Mouse (Mus musculus) midbrain, embryonic 14.5 days (tissue): ENCODE results near the gene Zp2. TPM values are rescaled to one million over a fixed set of nuclear protein-coding genes. Genes with fewer than 3 reads are reported as not detected.

Experiments used
- ATAC-seq: fragments of 200-750 bp; cut with Nextera tagmentation; 2 replicates; pipeline ENCODE4 v1.8.0; 2017; ENCODE audit warnings: moderate number of reproducible peaks, moderate library complexity; ENCODE audit not compliant: low FRiP score, low TSS enrichment
- DNase-seq: peaks from one replicate; pipeline ENCODE4 v3.0.0-alpha.2; 2015
- H3K27ac ChIP-seq: fragments of 300-500 bp; sonication (generic); replicated peaks from 2 replicates; pipeline ENCODE4 v1.5.1; 2014; ENCODE audit warnings: mild to moderate bottlenecking, low read depth, low read length, moderate library complexity
- H3K27me3 ChIP-seq: fragments of 300-500 bp; sonication (generic); 2 replicates; pipeline ENCODE4 v1.6.1; 2014; ENCODE audit warnings: low read length, control low read depth, mixed read lengths; ENCODE audit not compliant: control insufficient read depth, insufficient read depth
- H3K36me3 ChIP-seq: fragments of 300-500 bp; sonication (generic); 2 replicates; pipeline ENCODE4 v1.6.1; 2014; ENCODE audit warnings: low read length, control low read depth; ENCODE audit not compliant: control insufficient read depth, insufficient read depth
- H3K4me1 ChIP-seq: fragments of 300-500 bp; sonication (generic); 2 replicates; pipeline ENCODE4 v1.6.1; 2014; ENCODE audit warnings: mild to moderate bottlenecking, antibody characterized with exemption, low read length, control low read depth; ENCODE audit not compliant: control insufficient read depth, insufficient read depth
- H3K4me2 ChIP-seq: fragments of 300-500 bp; sonication (generic); 2 replicates; pipeline ENCODE4 v1.6.1; 2014; ENCODE audit warnings: mild to moderate bottlenecking, low read length, moderate library complexity
- H3K4me3 ChIP-seq: fragments of 300-500 bp; sonication (generic); replicated peaks from 2 replicates; pipeline ENCODE4 v1.5.1; 2014; ENCODE audit warnings: low read depth, low read length
- H3K9ac ChIP-seq: fragments of 300-500 bp; sonication (generic); replicated peaks from 2 replicates; pipeline ENCODE4 v1.6.1; 2014; ENCODE audit warnings: mild to moderate bottlenecking, low read length, moderate library complexity
- H3K9me3 ChIP-seq: fragments of 300-500 bp; sonication (generic); 2 replicates; pipeline ENCODE4 v1.6.1; 2016; ENCODE audit warnings: low read length, control low read depth, mixed read lengths; ENCODE audit not compliant: control insufficient read depth
- WGBS: fragments of 180-500 bp; shearing (Covaris S2); extraction: QIAGEN DNeasy Blood & Tissue Kit; methylation state at CpG from one replicate; pipeline ENCODE4 v1.1.7; 2014; 5-methylcytosine and 5-hydroxymethylcytosine counted together
- polyA plus RNA-seq: library from polyadenylated mRNA; unstranded; fragments of >200 nt; fragmentation: Nextera tagmentation; extraction: Ambion mirVana; gene quantifications from 2 replicates; pipeline ENCODE4 v1.2.1, GENCODE M21; 2014

The Zp2 gene
- polyA plus RNA-seq, 1 experiment from 2014 or later, result not detected

DNA sequence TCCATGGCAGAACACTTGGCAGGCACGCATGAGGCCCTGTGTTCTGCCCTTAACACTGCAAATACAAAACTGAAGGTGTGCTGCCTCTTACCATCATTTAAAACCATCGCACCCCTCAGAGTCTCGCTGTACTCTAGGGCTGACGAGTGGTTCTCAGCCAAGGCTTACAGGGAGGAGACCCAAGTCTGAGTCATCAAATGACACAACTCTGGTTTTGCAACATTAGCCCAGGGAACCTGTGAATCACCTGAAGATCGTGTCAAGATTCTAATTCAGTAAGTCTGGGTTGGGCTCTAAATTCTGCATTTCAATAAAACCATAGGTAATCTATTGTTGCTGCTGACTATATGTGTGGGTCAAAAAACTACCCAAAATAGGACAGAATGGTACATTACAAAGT lies 35.5 kb upstream of the Zp2 start:
- no peak overlapping the region for H3K27ac ChIP-seq
- H3K9ac ChIP-seq, result no peak overlapping the region
- H3K4me2 ChIP-seq, result no peak overlapping the region
- no peaks in the 10 kb centered on the region for H3K36me3 ChIP-seq
- WGBS, result 88% methylated on average over 5 of the region's 5 CpGs
- H3K9me3 ChIP-seq, result no peaks in the 10 kb centered on the region
- ATAC-seq (no peak), DNase-seq (no peak)
- no peaks in the 10 kb centered on the region for H3K27me3 ChIP-seq
- H3K4me3 ChIP-seq, result no peak overlapping the region
- no peaks in the 10 kb centered on the region for H3K4me1 ChIP-seq

DNA sequence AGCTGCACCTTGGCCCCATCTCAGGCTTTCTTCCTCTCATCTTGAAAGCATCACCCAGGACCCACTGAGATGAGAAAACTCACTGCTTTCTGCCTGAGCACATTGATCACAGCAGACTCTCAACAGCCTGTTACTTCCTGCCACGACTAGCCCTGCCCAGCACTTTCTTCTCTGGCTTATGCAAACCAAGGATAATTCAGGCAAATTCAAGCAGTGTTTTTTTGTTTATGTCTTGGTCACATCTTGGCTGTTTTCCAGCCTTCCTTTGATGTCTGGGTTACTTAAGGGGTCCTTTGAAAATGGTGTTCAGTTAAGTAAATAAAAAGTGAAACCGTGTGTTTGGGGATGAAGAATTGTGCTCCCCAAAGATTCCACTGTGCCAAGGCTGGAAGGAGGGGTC lies 33.8 kb upstream of the Zp2 start:
- H3K27me3 ChIP-seq, result no peaks in the 10 kb centered on the region
- H3K4me1 ChIP-seq, result no peaks in the 10 kb centered on the region
- H3K4me2 ChIP-seq, result no peak overlapping the region
- DNase-seq, result peak; percentile 29
- no peak for ATAC-seq
- H3K36me3 ChIP-seq, result no peaks in the 10 kb centered on the region
- H3K4me3 ChIP-seq, result no peak overlapping the region
- no peak overlapping the region for H3K27ac ChIP-seq
- H3K9me3 ChIP-seq, result no peaks in the 10 kb centered on the region
- WGBS, result 26% methylated on average over 2 of the region's 2 CpGs
- no peak overlapping the region for H3K9ac ChIP-seq

DNA sequence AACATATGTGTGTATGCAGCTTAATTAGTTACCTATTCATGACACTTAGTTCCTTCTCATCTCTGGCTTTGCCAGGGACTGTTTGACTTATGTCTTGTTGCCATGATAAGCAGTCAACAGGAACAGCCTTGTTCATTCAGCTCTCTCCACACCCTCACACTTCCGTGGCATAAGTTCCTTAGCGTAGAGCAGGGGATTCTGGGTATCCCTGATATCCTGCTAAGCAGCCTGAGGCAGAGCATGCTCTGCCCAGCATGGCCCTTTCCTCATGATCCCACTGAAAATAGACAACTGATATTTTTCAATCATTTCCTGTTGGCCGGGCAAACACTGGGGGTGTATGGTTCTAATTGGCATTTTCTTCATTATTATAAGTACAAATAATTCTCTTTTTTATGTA lies 32.5 kb upstream of the Zp2 start:
- no peaks in the 10 kb centered on the region for H3K4me1 ChIP-seq
- H3K9ac ChIP-seq, result no peak overlapping the region
- DNase-seq (no peak), ATAC-seq (no peak)
- no peaks in the 10 kb centered on the region for H3K36me3 ChIP-seq
- H3K27me3 ChIP-seq, result no peaks in the 10 kb centered on the region
- H3K4me2 ChIP-seq, result no peak overlapping the region
- H3K9me3 ChIP-seq, result no peaks in the 10 kb centered on the region
- no peak overlapping the region for H3K27ac ChIP-seq
- H3K4me3 ChIP-seq, result no peak overlapping the region
- 81% methylated on average over 3 of the region's 3 CpGs for WGBS

DNA sequence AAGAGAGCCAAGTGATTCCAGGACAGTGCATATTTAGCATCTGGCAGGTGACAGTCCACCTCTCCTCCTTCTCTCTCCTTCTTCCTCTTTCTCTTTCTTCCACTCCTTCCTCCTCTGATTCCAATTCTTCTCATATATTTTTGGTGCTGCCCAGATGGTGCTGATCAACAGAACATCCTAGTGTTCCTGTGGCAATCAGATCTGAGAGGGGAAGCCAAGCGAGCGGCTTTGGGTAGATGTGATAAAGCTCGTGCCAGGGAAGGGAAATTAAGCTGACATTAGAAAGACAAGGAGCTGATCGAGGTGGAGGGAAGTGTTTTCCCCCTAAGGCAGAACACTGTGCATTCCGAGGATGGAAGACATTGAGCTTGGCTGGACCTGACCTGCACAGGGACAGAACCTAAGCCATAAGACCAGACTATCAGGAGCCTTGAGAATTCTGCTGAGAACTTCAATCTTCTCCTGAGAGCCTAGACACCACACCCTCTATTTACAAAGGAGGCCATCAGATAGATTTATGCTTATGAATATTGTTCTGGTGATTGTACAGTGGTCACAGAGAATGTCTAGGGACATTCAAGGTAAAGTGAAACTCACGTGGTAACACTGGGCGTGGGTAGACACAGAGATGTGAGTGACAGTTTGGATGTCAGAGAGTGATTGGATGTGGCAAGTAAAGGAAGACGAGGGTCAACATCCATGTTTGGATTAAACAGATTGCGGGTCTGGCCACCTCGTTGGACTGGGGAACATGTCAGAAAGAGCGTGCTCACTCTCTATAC lies 29.8 kb upstream of the Zp2 start:
- no peaks in the 10 kb centered on the region for H3K36me3 ChIP-seq
- no peak overlapping the region for H3K9ac ChIP-seq
- no peak overlapping the region for H3K4me3 ChIP-seq
- no peak for ATAC-seq
- H3K4me2 ChIP-seq, result no peak overlapping the region
- no peaks in the 10 kb centered on the region for H3K4me1 ChIP-seq
- WGBS, result 91% methylated on average over 11 of the region's 11 CpGs
- no peaks in the 10 kb centered on the region for H3K27me3 ChIP-seq
- no peak for DNase-seq
- no peaks in the 10 kb centered on the region for H3K9me3 ChIP-seq
- H3K27ac ChIP-seq, result no peak overlapping the region

DNA sequence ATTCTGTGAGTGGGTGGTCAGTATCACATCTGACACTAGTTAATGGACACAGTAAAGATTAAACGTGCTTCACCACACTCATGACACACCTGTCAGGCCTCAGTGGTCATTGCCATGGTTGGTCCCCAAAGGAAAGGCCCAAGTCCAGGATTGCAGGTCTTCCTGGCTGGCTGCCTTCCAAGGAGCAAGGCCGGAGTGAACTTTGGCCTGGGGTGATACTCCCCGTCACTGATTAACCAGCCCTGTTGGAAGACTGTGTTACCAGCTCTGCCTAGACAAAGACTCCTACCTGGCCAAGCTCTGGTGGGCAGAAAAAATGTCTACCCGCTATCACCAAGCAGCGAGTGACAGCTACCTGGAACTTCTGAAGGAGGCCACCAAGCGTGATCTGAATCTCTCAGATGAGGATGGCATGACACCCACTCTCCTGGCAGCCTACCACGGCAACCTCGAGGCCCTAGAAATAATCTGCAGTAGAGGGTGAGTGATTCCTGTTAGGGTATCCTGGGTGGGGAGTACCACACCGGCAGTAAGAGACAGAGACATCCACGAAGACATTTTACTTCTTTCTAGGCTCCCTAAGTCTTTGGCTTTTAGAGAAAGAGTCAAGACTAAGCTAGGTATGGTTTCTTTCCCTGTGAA lies 28.6 kb upstream of the Zp2 start, which contains the start of gene Anks4b:
Gene Anks4b (plus strand): TSS at position 256 of the 642 bp plus-strand sequence.
- 88% methylated on average over 10 of the region's 10 CpGs for WGBS
- H3K27ac ChIP-seq, result no peak within 1 kb of the TSS
- H3K4me1 ChIP-seq, result no peaks in the 10 kb centered on the region

DNA sequence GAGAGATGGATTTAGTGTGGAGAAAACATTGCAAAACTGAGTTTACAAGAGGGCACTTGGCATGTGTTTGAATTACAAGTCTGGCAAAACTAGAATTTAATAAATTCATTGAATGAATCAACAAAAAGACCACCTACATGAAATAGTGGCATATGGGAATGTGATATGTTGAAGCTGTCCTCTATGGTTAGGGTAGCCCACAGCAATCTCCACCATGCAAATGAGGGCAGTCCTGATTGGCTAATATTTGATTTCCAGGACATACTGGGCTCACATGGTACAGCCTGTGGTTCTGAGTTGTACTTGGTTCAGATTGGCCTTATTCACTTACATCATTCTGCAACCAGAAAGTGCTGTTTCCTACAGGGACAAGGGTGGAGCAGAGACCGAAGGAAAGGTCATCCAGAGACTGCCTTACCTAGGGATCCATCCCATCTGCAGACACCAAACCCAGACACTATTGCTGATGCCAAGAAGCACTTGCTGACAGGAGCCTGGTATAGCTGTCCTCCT lies 27.2 kb upstream of the Zp2 start:
- Histone ChIP-seq H3K9me3 (no peaks in the 10 kb centered on the region), H3K4me3 (no peak overlapping the region), H3K9ac (no peak overlapping the region), H3K36me3 (no peaks in the 10 kb centered on the region), H3K27ac (no peak overlapping the region), H3K27me3 (no peaks in the 10 kb centered on the region), H3K4me2 (no peak overlapping the region), H3K4me1 (no peaks in the 10 kb centered on the region)
- ATAC-seq, result no peak
- WGBS, result 92% methylated on average over 1 of the region's 1 CpGs
- DNase-seq, result no peak

More for the DNA sequence above, 28.6 kb upstream of the Zp2 start, which contains the start of gene Anks4b:
- Histone ChIP-seq H3K4me3 (no peak within 1 kb of the TSS), H3K9me3 (no peaks in the 10 kb centered on the region), H3K27me3 (no peaks in the 10 kb centered on the region), H3K36me3 (no peaks in the 10 kb centered on the region), H3K4me2 (no peak within 1 kb of the TSS), H3K9ac (no peak within 1 kb of the TSS)
- no peak for DNase-seq
- no peak for ATAC-seq

DNA sequence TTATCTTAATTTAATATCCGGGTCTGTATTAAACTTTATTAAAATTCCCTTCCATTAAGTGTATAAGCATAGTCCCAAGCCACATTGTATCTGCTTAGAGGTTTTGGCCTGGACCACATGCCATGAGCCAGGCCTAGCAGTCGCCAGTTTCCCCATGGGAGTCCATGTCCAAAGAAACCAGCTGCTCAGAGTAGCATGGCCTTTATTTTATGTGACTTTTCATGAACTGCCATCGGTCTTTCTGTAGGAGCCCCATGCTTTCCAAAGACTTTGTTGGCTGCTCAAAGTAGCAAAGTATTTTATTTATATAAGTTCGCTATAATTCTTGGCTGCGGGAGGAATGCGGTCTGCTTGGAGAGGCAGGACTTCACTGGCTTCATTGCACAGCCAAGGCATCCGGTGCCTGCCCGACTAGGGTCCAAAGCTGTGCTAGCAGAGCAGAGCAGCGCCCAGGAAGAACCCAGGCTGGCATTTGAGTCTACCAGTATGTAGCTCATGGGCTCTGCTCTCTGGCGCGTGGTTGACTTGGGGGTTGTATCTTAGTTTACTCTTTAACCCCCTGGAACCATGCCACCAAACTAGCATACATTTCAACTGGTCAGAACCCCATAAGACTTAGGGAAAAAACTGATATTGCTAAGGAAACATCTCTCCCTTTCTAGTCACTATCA lies 18.6 kb upstream of the Zp2 start:
- H3K9ac ChIP-seq, result no peak overlapping the region
- no peaks in the 10 kb centered on the region for H3K9me3 ChIP-seq
- no peak overlapping the region for H3K27ac ChIP-seq
- no peaks in the 10 kb centered on the region for H3K27me3 ChIP-seq
- no peak for ATAC-seq
- no peaks in the 10 kb centered on the region for H3K36me3 ChIP-seq
- DNase-seq, result no peak
- H3K4me1 ChIP-seq, result no peaks in the 10 kb centered on the region
- 89% methylated on average over 11 of the region's 11 CpGs for WGBS
- H3K4me2 ChIP-seq, result no peak overlapping the region
- H3K4me3 ChIP-seq, result no peak overlapping the region

DNA sequence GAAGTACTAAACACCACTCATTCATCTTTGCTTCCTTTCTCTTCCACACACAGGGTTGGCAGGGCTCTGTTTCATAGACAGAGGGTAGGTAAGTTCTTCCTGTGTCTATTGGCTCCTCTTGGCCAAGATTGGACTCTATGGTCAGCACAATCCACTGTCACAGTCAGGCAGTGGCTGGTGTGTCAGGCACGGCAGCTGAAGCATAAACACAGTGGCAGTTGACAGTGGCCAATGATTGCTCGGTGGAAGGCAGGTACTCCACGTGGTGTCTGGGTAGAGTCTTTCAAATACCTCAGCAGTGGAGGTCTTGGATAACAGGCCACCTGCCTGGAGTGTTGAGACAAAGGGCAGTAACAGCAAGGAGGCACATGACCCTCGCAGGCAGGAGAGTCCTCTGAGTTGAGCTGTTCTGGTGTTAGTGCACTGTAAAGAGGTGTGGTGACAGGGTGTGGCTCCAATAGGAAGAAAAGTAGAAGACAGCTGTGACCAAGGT lies 13.1 kb upstream of the Zp2 start:
- Histone ChIP-seq H3K4me2 (no peak overlapping the region), H3K9ac (no peak overlapping the region), H3K27me3 (no peaks in the 10 kb centered on the region), H3K36me3 (no peaks in the 10 kb centered on the region), H3K27ac (no peak overlapping the region), H3K4me3 (no peak overlapping the region), H3K4me1 (peaks cover 12% of the 10 kb centered on the region), H3K9me3 (no peaks in the 10 kb centered on the region)
- no peak for ATAC-seq
- 33% methylated on average over 4 of the region's 4 CpGs for WGBS
- no peak for DNase-seq
